Mouse (Mus musculus) testis, postnatal 14 days (tissue): ENCODE results near the gene Eif5a.

Experiments used
- DNase-seq: peaks from one replicate; pipeline ENCODE4 v3.0.0; 2021; ENCODE audit warnings: low spot score

Gene Eif5a

DNA sequence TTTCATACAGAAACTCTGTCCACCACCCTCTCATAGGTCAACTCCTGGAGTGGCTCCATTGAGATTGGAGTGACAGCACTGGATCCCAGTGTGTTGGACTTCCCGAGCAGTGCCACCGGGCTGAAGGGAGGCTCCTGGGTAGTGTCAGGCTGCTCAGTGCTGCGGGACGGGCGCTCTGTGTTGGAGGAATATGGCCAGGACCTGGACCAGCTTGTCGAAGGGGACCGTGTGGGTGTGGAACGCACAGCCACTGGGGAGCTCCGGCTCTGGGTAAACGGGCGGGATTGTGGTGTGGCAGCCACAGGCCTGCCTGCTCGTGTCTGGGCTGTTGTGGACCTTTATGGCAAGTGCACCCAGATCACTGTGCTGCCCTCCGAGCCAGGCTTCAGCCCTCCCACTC, 18.8 kb downstream of the Eif5a start:
- no peak for DNase-seq

DNA sequence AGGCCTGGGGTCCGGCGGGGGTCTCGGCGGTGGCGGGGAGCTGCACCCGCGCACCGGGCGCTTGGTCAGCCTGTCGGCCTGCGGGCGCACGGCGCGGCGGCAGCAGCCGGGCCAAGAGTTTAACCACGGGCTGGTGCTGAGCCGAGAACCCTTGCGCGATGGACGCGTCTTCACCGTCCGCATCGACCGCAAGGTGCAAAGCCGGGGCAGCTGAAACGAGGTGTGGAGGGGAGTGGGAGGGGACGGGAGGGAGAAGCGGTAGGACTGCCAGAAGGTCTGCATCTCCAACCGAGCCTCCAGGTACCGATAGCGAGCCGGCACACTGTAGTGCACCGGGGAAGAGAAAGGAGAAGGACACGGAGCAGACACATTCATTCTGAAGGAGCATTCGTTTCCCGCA, 19.8 kb downstream of the Eif5a start:
- no peak for DNase-seq

DNA sequence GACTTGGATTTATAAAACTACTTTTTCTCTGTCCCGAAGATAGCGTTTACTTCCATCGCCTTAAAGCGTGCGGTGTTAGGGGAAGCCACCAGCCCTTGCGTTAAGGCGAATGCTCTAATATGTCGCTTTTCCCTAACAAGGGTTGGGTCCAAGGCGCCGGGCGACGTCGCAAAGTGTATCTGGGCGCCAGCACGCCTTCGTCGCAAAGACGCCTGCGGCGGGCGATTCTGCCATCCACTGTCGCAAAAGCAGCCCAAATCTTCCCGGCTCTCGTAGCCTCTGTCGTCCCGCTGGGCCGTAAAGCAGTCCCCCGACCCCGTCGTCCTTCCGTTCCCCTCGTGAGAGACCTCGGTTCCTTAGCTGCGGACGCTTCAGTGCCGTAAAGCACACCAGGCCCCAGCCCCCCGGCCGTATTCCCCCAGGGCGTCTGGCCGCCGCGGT, 20.3 kb downstream of the Eif5a start:
- peak; percentile 99 for DNase-seq

DNA sequence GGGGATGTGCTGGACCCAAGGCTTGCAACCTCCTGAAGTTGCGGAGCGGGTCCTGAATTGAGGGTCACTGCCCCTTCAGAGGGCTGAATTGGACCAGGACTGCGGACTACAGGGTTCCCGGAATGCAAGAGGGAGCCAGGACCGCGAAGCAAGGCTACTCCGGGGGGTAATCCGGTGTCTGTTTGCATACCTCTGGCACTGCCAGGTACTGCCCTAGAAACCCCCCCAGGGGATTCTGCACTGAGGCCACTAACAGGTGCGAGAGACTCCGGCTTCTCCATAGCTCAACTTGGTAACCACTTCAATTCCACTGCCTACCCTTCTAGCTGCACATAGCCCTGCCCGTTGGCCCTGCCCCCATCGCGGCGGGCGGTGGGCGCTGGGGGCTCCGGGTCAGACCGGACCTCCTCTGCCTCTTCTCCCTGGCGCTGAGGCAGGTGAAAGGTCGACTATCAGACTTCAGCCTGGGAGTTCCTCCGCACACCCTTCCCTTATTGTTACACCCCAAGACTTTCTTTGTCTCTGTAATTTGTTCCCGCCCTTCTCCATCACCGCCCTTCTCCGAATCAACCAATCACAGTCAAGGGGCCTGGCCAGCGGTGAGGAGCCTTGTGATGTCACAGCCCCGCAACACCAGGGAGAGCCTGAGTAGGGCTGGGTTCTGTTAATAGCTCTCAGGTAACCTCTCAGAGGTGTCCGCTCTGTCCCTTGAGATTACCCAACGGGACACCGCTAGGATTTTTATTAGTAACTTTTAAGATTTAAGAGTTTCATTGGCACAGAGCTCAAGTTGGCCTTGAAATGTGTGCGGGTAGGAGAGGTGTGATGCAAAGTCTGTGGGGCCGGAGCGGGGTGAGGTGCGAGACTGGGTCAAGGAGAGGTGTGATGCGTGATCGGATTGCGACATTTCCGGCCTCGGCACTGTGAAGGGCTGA, 21.0 kb downstream of the Eif5a start, which contains the start of the genes 2810408A11Rik and Neurl4:
Gene 2810408A11Rik (minus strand): TSS at position 517 of the 935 bp plus-strand sequence.
Gene Neurl4 (plus strand): TSS at position 602 of the 935 bp plus-strand sequence.
- DNase-seq, result peak; percentile 93

DNA sequence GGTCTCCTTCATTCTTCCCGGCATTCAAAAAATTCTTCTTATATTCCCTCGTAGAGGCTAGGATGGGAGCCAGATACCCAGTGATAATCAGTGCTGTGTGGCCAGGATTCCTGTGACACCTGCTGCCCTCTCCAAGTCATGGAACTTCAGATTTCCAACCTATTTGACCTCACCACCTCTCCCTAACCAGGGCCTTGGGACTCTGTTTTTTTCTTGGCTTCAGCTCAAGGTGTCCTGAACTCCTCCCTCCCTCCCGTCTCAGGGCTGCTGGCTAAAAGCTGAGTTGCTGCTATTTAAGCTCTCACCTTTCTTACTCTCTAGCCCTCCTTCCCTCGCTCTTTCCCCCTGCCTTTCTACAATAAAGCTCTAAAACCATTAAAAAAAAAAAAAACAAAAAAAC, 21.9 kb downstream of the Eif5a start:
- no peak for DNase-seq

DNA sequence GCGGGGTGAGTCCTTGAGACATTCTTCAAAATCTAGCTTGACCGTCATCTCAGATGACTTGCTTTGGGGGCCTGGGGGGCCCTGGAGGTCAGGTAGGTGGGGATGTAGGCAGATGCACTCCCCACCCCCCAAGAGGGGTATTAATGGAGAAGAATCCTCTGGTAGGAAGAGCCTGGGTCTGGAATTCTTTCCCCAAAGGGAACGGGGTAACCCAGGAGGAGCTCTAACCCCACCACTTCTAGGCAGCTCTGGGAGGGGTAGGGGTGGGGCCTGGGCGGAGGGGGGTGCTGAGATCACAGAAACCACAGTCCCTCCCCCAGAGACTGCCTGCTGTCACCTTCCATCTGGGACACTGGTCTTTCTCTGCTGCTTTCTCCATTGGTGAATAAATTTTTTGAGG, 26.5 kb downstream of the Eif5a start, which contains the start of gene Acap1:
Gene Acap1 (minus strand): TSS at position 249 of the 400 bp plus-strand sequence.
- no peak for DNase-seq

DNA sequence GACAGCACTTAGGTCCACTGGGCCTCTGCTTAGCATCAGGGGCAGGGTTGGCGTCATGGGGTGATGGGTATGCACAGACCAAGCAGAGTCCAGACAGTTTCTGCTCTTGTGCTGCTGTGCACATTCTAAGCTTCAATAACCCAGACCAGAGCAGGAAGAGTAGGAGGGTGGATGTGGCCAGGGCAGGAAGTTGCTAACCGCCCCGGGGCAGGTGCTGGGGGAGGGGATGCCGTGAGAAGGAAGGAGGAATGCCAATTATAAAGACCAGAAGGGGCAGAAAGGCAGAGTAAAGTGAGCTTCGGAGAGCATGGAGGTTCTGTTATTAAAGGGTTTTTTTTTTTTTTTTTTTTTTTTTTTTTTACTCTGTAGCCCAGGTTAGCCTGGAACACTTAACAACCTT, 27.1 kb downstream of the Eif5a start:
- DNase-seq, result no peak

DNA sequence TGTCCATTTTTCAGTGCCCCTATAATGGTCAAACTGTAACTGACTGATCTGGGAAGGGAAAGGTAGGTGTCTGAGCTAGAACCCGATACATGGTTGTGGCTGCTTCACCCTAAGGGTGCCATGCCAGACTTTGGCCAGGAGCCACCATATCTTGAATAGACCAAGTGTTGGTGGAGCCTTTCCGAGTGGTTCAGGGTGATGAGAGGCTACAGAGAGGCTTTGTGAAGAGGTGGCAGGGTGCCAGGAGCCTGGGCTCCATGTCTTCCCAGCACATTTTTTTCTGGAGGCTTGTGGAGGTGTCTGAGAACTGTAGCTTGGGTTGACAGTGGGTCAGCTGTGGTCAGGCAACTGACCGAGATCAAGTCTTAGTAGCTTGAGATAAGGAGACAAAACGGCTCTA, 30.3 kb downstream of the Eif5a start:
- DNase-seq, result peak; percentile 54

DNA sequence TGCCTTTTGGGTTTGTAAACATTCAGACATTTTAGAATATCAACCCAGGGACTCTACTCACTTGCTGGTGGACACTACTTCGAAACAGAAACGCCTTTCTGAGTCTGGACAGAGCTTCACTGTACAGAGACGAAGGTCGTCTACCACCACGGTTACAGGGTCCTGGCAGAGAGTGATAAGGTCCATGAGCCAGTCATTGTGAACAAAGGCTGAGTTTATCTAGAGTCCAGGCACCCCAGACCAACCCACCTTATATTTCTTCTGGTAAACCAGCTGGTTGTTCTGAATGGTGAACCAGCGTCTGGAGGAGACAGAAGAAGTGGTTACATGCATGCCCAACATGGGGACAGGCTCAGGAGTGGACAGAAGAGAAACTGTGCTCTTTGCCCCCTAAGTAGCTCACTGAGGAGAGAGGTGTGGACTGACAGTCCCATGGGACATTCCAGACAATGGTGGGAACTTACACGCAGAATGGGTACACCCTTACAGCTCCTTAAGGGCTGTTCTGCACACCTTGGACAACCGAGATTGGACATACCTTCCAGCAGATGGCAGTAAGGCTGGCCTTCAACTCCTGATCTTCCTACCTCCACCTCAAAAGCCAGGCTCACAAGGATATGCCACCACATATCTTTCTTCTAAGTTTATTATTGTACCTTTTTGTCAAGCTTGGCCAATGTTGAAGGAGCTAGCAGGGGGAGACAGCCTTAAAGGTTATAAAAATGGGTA, 34.7 kb downstream of the Eif5a start:
- DNase-seq, result no peak

DNA sequence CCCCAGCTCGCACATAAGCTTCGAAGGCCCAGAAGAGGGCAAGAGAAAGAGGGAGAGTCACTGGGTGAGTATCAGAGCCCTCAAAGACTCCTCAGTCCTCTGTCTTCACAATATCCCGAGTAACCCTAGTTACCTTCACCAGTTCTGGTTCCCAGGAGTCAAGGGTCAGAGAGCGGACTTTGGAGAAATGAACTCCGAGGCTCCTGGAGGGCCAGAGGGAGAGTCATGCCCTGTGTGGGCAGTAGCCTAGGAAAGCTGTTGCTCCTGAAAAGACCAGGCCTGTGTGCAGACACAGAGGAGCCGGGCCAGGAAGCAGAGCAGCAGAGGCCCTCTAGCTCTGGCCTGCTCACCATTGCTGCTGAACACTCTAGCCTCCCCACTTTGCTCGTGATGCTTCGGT, 37.1 kb downstream of the Eif5a start:
- DNase-seq, result no peak

DNA sequence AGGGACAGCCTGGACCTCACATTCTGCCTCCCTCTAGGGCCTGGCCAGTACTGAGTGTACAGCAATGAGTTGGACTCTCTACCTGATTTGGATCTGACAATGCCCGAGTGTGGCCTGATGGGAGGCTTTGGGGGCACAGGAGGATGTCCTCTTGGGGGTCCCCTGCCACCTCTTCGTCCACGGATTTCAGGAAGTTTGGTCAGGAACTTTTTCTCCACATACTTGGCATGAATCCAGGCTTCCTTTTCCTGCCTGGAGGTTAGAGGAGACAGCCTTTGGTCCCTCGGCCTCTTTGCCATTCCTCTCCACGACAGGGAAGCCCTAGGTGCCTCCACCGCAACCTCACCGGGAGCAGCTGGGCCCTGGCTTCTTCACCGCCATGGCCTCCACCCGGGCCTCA, 37.5 kb downstream of the Eif5a start:
- DNase-seq, result no peak

DNA sequence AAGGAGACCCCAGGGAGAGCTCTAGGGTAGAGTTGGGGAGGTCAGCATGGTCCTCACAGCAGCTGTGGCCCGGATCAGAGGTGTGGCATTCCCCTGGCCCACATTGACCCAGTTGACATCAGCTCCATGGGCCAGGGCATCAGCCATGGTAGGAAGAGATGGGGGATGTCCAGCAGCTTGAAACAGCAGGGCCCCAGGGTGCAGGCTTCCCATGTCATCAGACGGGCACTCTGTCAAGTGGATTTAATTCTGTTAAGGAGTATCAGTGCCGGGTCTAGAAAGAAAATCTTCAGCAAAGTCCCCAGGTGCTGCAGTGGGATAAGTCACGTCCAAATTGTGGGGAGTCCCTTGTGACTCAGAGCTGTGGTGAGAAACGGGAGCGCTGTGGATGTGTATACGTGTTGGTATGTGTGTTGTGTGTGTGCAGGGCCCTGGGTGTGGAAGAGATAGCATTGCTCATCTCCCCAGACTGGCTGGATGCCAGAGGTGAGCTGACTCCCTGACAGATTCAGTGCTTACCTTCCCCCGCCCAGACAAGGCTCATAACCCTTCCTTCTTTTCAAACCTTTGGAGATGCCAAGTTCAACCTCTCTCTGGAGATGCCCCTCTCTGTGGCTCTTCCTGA, 38.1 kb downstream of the Eif5a start:
- no peak for DNase-seq

DNA sequence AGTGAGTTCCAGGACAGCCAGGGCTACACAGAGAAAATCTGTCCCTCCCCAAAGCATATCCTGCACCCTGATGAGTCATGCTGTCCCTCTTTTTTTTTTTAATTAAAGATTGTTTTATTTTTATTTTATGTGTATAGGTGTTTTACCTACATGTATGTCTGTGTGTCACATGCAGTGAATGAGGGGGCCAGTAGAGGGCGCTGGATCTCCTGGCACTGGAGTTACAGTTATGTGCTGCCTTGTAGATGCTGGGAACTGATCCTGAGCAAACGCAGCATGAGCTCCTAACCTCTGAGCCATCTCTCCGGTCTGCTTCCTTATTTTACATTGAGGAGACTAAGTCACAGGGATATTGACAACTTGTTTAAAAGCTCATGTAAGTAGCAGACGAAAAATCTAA, 38.7 kb downstream of the Eif5a start:
- DNase-seq, result no peak

DNA sequence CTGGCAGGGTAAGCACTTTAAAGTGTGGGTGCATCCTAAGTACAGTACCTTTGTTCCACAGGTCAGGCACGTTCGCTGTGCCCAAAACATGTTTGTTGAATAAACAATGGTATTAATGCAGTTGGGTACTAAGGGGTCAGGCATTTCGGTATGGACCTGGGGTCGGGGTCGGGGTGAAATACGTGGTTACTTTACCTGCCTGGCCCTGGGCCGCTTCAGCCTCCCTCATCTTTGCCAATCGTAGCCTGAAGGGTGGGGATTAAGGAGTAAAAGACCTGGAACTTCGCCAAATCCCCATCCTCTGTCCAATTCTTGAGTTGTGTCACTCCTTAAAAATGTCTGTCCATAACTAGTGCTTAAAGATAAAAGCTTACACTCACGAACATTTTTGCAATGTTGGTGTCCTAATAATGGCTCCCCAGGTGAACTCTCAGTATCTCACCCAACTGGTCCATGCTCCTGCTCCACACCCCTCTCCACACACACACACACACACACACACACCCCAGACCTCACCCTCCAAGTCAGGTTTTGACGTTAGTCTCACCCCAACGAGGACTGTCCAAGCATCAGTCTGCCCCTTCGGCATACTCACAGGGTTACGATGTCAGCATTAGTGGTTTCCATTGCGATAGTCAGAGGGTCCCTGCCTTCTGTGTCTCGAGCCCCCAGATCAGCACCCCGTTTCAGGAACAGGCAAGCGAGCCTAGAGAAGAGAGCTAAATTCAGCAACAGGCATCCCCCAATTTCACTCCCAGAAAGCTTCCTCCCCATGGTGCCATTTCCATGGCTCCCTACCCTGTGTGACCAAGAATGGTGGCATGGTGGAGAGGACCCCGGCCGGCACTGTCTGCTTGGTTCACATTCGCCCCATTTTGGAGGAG, 39.7 kb downstream of the Eif5a start:
- DNase-seq, result no peak

DNA sequence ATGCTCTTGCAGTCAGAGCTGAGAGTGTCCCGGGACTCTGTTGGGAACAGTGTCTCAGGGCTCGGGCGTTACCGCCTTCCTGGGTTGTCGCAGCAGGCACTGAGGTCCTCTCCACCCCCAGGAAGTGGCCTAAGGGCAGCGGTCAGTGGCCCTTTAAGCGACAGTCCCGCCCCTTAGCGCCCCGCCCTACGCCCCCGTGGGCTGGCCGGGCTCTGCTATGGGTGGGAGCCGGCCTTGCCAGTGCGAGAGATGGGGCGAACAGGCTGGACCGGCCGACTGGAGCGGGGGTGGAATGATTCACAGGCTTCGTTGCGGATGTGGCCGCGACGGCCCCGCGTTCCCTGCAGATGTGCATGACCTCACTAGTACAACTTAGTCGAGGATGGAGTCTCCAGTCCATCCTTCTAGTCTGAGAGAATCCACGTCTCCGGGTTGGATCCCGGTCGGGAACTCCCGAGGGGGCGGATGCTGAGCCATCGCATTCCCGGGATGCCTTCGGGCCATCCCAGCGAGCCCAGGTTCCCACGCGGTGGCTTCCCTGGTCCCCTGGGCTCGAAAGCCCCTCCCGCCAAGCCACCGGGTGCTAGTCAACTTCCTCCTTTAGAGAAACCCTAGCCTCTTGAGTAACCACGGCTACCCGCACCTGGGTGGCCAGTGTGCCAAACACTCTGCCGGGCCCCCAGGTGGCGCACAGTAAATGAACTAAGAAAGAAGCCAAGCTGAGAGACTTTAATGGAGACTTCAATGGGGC, 40.7 kb downstream of the Eif5a start, which contains the start of gene Kctd11:
Gene Kctd11 (minus strand): TSS at position 554 of the 751 bp plus-strand sequence.
- peak; percentile 82 for DNase-seq

DNA sequence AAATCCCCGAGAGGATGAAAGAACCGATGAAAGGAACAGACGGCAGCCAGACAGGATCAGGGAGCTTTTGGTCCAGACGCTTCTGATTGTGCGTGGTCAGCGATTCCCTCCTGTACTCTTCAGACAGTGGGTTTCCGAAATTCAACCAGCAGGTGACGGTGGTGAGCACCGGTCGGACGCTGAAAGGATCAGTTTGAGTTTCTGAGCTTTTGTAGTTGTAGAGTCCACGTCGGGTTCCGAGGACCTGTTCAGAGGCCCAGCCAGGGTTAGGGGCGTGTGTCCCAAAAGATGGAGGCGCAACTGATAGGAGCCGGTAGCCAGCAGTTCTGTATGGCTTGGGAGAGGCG, 41.3 kb downstream of the Eif5a start:
- no peak for DNase-seq

DNA sequence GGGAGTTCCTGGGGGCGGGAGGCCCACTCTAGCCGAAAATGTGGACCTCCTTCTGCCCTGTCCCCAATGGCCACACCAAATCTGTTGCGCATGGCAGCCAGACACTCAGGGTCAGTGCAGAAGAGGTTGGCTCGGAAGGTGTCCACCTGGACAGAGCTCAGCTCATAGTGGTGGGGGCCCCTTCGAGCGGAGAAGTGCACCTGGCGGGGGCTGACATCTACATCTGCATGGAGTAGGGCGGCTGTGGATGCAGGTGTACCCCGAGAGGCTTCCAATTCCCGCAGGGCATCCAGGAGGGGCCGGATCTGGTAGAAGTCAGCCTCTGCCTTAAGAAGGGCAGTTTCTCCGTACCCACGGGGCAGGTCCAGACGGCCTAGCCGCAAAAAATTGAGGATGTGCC, 42.0 kb downstream of the Eif5a start:
- no peak for DNase-seq

DNA sequence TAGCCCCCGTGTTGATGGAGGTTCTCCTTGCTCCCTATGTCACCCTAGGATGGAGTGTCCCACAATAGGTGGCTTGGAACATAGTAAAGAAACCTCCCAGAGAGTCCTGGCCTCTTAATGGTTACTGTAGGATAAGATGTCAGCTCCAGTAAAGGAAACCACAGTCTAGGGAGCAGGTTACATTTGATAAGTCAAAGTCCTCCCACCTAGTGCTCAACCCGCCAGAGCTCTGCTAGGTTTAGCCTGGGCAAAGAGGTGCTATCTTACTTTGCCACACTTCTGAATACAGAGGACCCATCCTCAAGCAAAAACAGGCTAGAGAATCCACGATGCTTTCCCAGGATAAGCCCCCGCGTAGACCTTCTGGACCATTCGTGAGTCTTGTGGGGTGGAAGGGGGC, 42.8 kb downstream of the Eif5a start:
- no peak for DNase-seq

DNA sequence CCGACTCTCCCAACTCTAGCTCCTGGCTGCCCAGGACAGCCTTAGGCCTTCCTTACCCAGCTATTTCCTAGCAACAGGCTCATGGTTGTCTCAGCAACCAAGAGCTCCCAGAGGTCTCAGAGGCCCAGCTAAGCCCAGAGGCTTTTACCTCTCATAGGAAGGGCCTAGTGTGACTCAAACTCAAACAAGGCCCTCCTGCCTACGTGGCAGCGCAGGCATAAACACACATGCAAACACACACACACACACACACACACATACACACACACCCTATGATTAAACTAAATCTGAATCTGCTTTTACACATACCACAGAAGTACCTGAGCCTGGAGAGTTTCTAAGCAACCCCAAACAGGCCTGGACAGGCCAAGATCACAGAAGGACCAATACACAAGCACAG, 43.4 kb downstream of the Eif5a start:
- DNase-seq, result no peak

DNA sequence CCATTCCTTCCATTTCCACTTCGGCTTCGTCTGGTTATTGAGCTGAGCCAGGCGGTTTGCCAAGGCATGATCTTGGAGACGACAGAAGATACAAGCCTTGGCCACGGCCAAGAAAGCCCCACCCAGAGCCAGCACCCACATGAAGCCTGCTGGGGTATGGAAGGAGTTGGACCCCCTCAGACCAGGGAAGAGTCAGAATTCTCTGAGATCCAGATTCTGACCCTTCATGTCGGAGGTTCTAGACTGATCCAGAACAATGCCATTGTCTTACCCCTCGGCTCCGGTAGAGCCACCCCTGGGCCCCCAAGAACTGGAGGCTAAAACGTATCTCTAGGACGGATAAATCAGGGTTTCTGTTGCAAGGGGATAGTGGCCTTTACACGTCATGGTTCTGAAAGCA, 43.9 kb downstream of the Eif5a start, which contains the start of gene Tmem95:
Gene Tmem95 (minus strand): TSS at position 141 of the 400 bp plus-strand sequence.
- no peak for DNase-seq

DNA sequence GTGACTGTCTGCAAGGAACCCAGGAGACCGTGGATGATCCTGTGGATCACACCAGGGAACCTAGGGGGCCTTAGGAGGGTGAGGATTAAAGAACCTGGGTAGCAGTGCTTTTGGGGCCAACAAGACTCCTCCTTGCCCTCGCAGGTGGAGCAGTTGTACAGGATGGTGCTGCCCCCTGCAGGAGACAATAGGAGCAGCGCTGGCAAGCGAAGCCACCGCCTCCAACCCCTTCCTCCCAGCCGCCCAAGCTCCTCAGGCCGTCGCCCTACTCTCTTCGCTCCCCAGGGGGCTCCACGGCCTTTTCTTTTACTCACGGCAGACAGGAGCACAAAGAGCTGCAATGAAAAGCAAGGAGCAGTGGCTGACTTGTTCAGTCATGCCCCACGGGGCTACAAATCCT, 44.9 kb downstream of the Eif5a start:
- peak; percentile 87 for DNase-seq
